Mouse (Mus musculus) heart, embryonic 14.5 days (tissue): Measurements from ENCODE around the gene Psmb4. TPM values are rescaled to one million over a fixed set of nuclear protein-coding genes. Genes with fewer than 3 reads are reported as not detected.
"Not testable (repeated sequence)": the region's sequence is repeated elsewhere in the genome, so short reads cannot be mapped to it uniquely, and the experiment has no call there.

Experiments used
- ATAC-seq: fragments of 200-750 bp; cut with Nextera tagmentation; 2 replicates; pipeline ENCODE4 v1.8.0; 2017; ENCODE audit warnings: low read depth, moderate TSS enrichment; ENCODE audit not compliant: insufficient number of reproducible peaks, insufficient read depth, low FRiP score
- H3K27ac ChIP-seq, 2 experiments: fragments of 200-500 bp in 1 of 2; fragments of 300-500 bp in 1 of 2; sonication (generic) in 1 of 2; replicated peaks in 1 of 2; 2 replicates each; pipeline ENCODE4 v1.5.1; 2012 to 2014; ENCODE audit warnings: low read depth in 2 of 2, low read length in 2 of 2, control low read depth in 1 of 2, mild to moderate bottlenecking in 1 of 2, mixed read lengths in 1 of 2; ENCODE audit not compliant: control insufficient read depth in 1 of 2, insufficient read depth in 1 of 2
- H3K27me3 ChIP-seq: fragments of 300-500 bp; sonication (generic); 2 replicates; pipeline ENCODE4 v1.6.1; 2014; ENCODE audit warnings: mild to moderate bottlenecking, low read length, control low read depth; ENCODE audit not compliant: control insufficient read depth, insufficient read depth
- H3K36me3 ChIP-seq: fragments of 300-500 bp; sonication (generic); 2 replicates; pipeline ENCODE4 v1.6.1; 2014; ENCODE audit warnings: mild to moderate bottlenecking, control low read depth, low read length, mixed read lengths; ENCODE audit not compliant: control insufficient read depth, insufficient read depth
- H3K4me1 ChIP-seq, 2 experiments: fragments of 200-500 bp in 1 of 2; fragments of 300-500 bp in 1 of 2; sonication (generic) in 1 of 2; 2 replicates each; pipeline ENCODE4 v1.6.1; 2012 to 2014; ENCODE audit warnings: low read length in 2 of 2, control low read depth in 1 of 2, mixed read lengths in 1 of 2; ENCODE audit not compliant: control insufficient read depth in 2 of 2, insufficient read depth in 2 of 2
- H3K4me2 ChIP-seq: fragments of 300-500 bp; sonication (generic); 2 replicates; pipeline ENCODE4 v1.6.1; 2014; ENCODE audit warnings: mild to moderate bottlenecking, low read length
- H3K4me3 ChIP-seq, 2 experiments: fragments of 200-500 bp in 1 of 2; fragments of 300-500 bp in 1 of 2; sonication (generic) in 1 of 2; 2 replicates each; pipeline ENCODE4 v1.5.1; 2012 to 2014; ENCODE audit warnings: low read length in 2 of 2, mild to moderate bottlenecking in 2 of 2, control low read depth in 1 of 2, low read depth in 1 of 2, moderate library complexity in 1 of 2; ENCODE audit not compliant: control insufficient read depth in 1 of 2, insufficient read depth in 1 of 2
- H3K9ac ChIP-seq: fragments of 300-500 bp; sonication (generic); 2 replicates; pipeline ENCODE4 v1.6.1; 2014; ENCODE audit warnings: mild to moderate bottlenecking, low read length
- H3K9me3 ChIP-seq: fragments of 300-500 bp; sonication (generic); 2 replicates; pipeline ENCODE4 v1.6.1; 2016; ENCODE audit warnings: low read length, control low read depth; ENCODE audit not compliant: control insufficient read depth
- WGBS: fragments of 180-500 bp; shearing (Covaris S2); extraction: QIAGEN DNeasy Blood & Tissue Kit; methylation state at CpG from one replicate; pipeline ENCODE4 v1.1.7; 2014; 5-methylcytosine and 5-hydroxymethylcytosine counted together
- polyA plus RNA-seq: library from polyadenylated mRNA; unstranded; fragments of >200 nt; fragmentation: Nextera tagmentation; extraction: Ambion mirVana; gene quantifications from 2 replicates; pipeline ENCODE4 v1.2.1, GENCODE M21; 2014

Psmb4 gene
- polyA plus RNA-seq, result 296 and 297 TPM in 2 replicates

DNA sequence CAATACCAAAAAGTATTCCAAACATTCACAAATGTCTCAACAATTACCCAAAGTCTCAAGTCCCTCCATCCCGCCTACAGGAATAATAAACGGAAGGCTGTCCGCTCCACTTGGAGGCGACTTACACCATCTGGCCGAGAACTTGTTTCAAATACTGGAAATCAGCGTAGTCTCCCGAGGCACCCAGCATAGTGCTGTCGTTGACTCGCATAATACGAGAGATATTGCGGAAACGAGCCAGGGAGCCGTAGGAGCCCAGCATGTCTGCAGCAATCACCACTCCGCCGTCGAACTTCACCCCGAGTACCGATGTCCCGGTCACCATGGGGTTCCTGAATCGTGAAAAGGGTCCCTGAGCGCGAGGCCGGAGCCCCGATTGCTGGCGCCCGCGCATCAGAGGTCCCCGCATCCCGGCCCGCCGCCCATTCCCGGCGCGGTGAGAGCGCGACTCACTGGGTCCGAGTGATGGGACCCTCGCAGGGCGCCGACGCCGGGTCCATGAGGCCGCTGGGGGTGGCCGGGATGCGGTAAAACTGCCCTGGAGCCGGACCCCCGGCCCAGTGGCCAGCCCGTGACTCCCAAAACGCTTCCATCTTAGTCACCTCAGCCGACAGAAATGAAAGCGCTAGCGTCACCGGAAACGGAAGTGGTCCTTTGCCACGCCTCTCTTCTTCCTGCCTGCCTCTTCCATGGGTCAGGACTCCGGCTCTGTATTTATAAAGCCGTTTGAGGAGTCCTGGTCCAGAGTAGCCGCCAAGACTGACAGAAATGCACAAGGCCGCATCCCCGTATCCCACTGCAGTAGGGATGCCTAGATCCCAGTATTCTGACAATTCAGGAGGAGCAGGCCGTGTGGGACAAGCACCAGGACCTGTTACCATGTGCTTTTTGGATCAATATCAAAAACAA lies at the start of gene Psmb4:
Gene Psmb4, minus strand, starts transcription at position 646 of the 909 bp plus-strand sequence.
- H3K9ac ChIP-seq, result peak within 1 kb of the TSS; percentile 90
- H3K4me3 ChIP-seq, result peak within 1 kb of the TSS; percentile 76 to 81
- H3K4me1 ChIP-seq, result peaks cover 6 to 14% of the 10 kb centered on the region in 2 experiments
- WGBS, result under 1% methylated on average over 60 of the region's 61 CpGs
- peak within 1 kb of the TSS; percentile 90 for H3K4me2 ChIP-seq
- peak within 1 kb of the TSS; percentile 61 to 78 for H3K27ac ChIP-seq
- peak; percentile 62; the same call in 1 of the 2 replicates for ATAC-seq
- no peaks in the 10 kb centered on the region for H3K27me3 ChIP-seq
- H3K36me3 ChIP-seq, result peaks cover 41% of the 10 kb centered on the region
- no peaks in the 10 kb centered on the region for H3K9me3 ChIP-seq

DNA sequence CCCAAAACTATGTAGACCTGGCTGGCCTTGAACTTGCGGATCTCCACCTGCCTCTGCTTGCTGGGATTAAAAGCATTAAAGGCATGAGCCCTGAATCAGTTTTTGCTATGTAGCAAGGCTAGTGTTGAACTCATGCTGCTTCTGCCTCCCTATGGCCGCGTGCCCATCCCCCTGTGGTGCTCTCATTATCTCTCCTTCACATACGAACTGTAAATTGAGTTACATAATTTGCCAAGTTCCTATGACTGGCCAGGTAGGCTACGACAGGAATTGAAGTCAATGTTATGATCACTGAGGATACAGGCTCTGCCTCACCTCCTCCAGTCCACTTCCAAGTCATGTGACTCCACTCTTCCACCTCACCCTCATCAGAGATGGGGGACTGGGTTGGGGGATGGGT lies 49.4 kb upstream of the Psmb4 start:
- not testable (repeated sequence) for H3K27me3 ChIP-seq, H3K4me3 ChIP-seq, H3K4me2 ChIP-seq, H3K9ac ChIP-seq, H3K9me3 ChIP-seq, ATAC-seq, H3K36me3 ChIP-seq, H3K27ac ChIP-seq
- H3K4me1 ChIP-seq, result peaks cover 8 to 16% of the 10 kb centered on the region in 2 experiments
- 80% methylated on average over 5 of the region's 5 CpGs for WGBS

DNA sequence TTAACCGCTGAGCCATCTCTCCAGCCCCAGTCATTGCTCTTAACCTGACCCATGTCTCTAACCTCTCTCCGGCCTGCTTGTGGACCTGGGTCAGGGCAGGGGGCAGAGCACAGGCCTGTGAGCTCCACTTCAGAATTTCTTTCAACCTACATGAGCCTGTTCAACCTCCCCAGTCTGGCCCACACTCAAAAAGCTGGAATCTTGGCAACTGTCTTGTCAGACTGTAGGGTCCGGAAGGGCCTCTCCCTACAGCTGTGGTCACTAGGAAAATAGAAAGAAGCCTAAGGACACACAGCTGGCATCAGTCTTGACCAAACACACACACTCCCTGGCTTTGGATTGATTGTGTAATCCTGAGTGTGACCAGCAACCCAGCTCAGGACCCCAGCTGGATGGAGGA lies 48.6 kb upstream of the Psmb4 start:
- WGBS, result 79% methylated on average over 3 of the region's 3 CpGs
- peaks cover 8 to 16% of the 10 kb centered on the region in 2 experiments for H3K4me1 ChIP-seq
- not testable (repeated sequence) for H3K9ac ChIP-seq, H3K4me2 ChIP-seq, H3K36me3 ChIP-seq, H3K27ac ChIP-seq, H3K27me3 ChIP-seq, H3K9me3 ChIP-seq, H3K4me3 ChIP-seq, ATAC-seq

DNA sequence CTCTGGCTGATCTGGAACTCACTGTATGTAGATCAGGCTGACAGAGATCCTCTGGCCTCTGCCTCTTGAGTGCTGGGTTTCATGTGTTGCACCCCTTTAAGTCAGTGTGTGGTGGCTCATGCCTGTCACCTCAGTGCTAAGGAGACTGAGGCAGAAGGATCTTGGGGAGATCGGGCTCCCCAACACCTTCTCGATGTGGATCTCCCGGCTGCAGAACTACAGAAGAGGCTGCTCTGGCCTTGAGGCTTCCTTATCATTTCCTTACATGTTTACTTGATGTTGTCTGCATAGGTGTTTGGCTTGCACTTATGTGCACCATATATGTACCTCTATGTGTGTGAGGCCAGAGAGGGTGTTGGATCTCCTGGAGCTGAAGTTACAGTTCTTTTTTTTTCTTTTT lies 47.8 kb upstream of the Psmb4 start:
- 93% methylated on average over 3 of the region's 3 CpGs for WGBS
- not testable (repeated sequence) for ATAC-seq, H3K9me3 ChIP-seq, H3K27ac ChIP-seq, H3K4me2 ChIP-seq, H3K27me3 ChIP-seq, H3K9ac ChIP-seq, H3K4me3 ChIP-seq, H3K36me3 ChIP-seq
- peaks cover 8 to 12% of the 10 kb centered on the region in 2 experiments for H3K4me1 ChIP-seq

DNA sequence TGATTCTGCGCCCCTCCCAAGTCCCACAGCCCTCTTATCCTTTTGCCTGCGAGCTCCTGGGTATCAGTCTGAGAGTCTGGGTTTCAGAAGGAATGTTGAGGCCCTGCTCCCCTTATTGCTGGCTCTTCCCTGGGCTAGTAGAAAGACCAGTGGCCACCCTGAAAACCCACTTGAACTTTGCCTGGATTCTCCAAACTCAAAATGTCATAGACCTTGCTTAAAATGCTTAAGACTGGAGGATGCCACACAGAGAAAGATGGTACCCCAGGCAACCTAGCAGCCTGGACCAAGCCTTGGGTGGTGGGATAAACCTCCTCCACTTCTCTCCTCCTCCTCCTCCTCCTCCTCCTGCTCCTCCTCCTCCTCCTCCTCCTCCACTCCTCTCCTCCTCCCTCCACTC lies 46.8 kb upstream of the Psmb4 start:
- peak overlapping the region; percentile 73 for H3K4me2 ChIP-seq
- H3K4me1 ChIP-seq, result peaks cover 8 to 12% of the 10 kb centered on the region in 2 experiments
- not testable (repeated sequence) for H3K9ac ChIP-seq, H3K9me3 ChIP-seq, H3K27me3 ChIP-seq, ATAC-seq, H3K36me3 ChIP-seq
- peak overlapping the region; percentile 44 to 56; a peak in 1 of 4 replicates for H3K4me3 ChIP-seq
- no CpG with 5 or more reads among the region's 2 CpGs for WGBS
- H3K27ac ChIP-seq, result peak overlapping the region; percentile 49 to 94; a peak in 3 of 4 replicates

DNA sequence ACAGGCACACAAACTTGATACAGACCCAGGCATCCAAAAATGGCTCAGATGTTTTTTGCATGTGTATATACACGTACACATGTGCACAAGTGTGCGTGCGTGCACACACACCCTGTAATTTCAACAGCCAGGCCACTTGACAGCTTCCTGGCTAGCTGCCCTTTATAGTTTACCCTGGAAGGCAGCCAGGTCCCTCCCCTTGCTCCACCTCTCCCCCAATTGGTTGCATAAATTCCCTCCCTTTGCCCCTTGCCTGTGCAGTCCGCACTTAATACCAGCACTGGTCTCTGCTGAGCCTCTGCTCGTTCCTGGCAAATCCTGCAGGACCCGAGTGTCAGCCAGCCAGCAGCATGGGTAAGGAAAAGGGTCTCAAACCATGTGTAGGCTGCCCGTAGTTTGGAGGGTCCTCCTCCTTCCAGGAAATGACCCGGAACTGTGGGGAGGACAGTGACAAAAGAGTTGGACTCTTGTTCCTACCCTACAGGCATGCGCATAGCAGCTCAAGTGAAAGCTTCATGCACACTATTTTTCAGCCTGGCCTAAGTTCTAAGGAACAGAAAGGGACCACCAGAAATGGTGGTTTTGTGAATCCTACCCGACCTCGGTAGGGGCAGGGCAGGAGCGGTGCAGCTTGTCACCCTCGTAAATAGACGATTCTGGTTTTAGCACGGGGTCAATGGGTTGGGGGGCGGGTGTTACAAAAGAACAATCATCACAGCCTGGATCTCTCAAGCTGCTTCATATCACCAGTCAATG lies 46.2 kb upstream of the Psmb4 start, which contains the start of gene Selenbp1:
Gene Selenbp1, plus strand, starts transcription at position 248 of the 756 bp plus-strand sequence.
- no peaks in the 10 kb centered on the region for H3K9me3 ChIP-seq
- 7% methylated on average over 16 of the region's 16 CpGs for WGBS
- peak within 1 kb of the TSS; percentile 73 for H3K4me2 ChIP-seq
- H3K4me1 ChIP-seq, result peaks cover 8 to 12% of the 10 kb centered on the region in 2 experiments
- peak within 1 kb of the TSS; percentile 93 to 94 for H3K27ac ChIP-seq
- H3K9ac ChIP-seq, result peak within 1 kb of the TSS; percentile 71
- peak within 1 kb of the TSS; percentile 44 to 56 for H3K4me3 ChIP-seq
- no peaks in the 10 kb centered on the region for H3K36me3 ChIP-seq
- no peaks in the 10 kb centered on the region for H3K27me3 ChIP-seq
- ATAC-seq, result peak; percentile 87

DNA sequence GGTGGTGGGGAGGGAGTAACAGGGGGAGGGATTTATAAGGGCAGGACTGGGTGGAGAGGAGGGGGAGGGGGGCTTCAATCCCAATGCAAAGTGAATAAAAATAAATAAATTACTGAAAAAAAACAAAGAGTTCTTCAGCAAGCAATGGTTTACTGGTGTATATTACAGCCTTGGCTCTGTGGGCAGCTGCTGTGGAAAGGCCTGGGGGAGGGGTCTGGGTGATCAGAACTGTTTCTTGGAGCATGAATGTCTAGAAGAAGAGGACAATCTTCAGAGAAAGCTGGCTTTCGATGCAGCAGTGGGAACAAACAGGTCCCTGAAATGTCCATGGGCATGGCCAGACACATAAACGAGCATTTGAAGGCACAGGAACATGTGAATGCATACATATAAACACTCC lies 45.5 kb upstream of the Psmb4 start:
- Histone ChIP-seq H3K27ac (peak overlapping the region; percentile 86 to 94), H3K4me2 (peak overlapping the region; percentile 73; the same call in 1 of the 2 replicates), H3K4me1 (peaks cover 8 to 12% of the 10 kb centered on the region in 2 experiments)
- ATAC-seq, H3K9ac ChIP-seq, H3K36me3 ChIP-seq, H3K9me3 ChIP-seq, H3K4me3 ChIP-seq, H3K27me3 ChIP-seq: not testable (repeated sequence)
- 63% methylated on average over 2 of the region's 2 CpGs for WGBS
